Mouse (Mus musculus) CH12.LX (cell line): ENCODE measurements around the gene Sap25.

Experiments
- CTCF ChIP-seq, 2 experiments: IDR thresholded peaks in 1 of 2; conservative IDR thresholded peaks in 1 of 2; 2 replicates each; pipeline ENCODE4 v1.5.1; 2011 to 2012; ENCODE audit warnings: low read depth in 2 of 2, low read length in 2 of 2, improper control_type of control experiment in 1 of 2, inconsistent platforms in 1 of 2, mild to moderate bottlenecking in 1 of 2, moderate library complexity in 1 of 2
- JUND ChIP-seq: conservative IDR thresholded peaks from 2 replicates; pipeline ENCODE4 v1.6.1; 2011; ENCODE audit warnings: low read depth, low read length, improper control_type of control experiment
- KAT2A ChIP-seq: IDR thresholded peaks from 2 replicates; pipeline ENCODE4 v1.6.1; 2012; ENCODE audit warnings: low read length, improper control_type of control experiment, inconsistent platforms; ENCODE audit not compliant: insufficient replicate concordance
- MAX ChIP-seq: IDR thresholded peaks from 2 replicates; pipeline ENCODE4 v1.6.1; 2011; ENCODE audit warnings: low read length, improper control_type of control experiment
- MYC ChIP-seq: IDR thresholded peaks from 2 replicates; pipeline ENCODE4 v1.6.1; 2011; ENCODE audit warnings: low read depth, mild to moderate bottlenecking, improper control_type of control experiment, low read length
- NRF1 ChIP-seq: IDR thresholded peaks from 2 replicates; pipeline ENCODE4 v1.6.1; 2014; ENCODE audit warnings: low read depth, mild to moderate bottlenecking, inconsistent platforms, low read length, improper control_type of control experiment, moderate library complexity
- RCOR1 ChIP-seq: conservative IDR thresholded peaks from 2 replicates; pipeline ENCODE4 v1.6.1; 2012; ENCODE audit warnings: low read depth, mild to moderate bottlenecking, inconsistent platforms, low read length, improper control_type of control experiment
- ZC3H11A ChIP-seq: IDR thresholded peaks from 2 replicates; pipeline ENCODE4 v1.6.1; 2012; ENCODE audit warnings: low read depth, mild to moderate bottlenecking, inconsistent platforms, low read length, improper control_type of control experiment

DNA sequence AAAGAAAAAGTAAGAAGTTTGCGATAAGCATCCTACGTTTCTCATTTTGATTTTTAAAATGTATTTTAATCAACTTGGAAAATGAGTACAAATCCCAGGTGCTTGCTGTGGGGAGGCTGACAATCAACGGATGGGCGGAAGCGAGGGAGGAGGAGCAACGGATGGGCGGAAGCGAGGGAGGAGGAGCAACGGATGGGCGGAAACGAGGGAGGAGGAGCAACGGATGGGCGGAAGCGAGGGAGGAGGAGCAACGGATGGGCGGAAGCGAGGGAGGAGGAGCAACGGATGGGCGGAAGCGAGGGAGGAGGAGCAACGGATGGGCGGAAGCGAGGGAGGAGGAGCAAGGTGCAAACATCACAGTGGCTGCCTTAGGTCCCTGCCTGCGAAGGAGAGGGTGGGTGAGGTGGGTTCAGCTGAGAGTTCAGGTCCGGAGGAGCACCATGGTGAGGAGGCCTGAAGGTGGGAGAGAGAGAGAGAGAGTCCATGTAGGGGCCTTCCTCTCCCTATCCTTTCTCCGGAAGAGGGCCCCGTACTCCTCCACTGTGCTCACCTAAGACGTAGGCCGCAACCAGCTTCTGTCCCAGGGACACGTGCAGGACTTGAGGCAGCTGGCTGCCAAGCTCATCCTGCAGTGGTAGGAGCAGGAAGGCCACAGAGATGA lies 44.4 kb upstream of the Sap25 start:
- TF ChIP-seq MAX = no peak
- TF ChIP-seq CTCF (conservative IDR thresholded peaks at IDR 0.05 in 1 of 2, IDR thresholded peaks at IDR 0.05 in 1 of 2; ENCODE audit: low read depth in 2 of 2, low read length in 2 of 2) = no peak
- TF ChIP-seq NRF1 = no peak
- TF ChIP-seq RCOR1 = no peak
- TF ChIP-seq ZC3H11A = no peak
- TF ChIP-seq MYC = no peak
- TF ChIP-seq JUND = no peak
- TF ChIP-seq KAT2A = no peak
